Mouse (Mus musculus) limb, embryonic 15.5 days (tissue): Measurements from ENCODE around the gene Notum. TPM values are rescaled to one million over a fixed set of nuclear protein-coding genes. Genes with fewer than 3 reads are reported as not detected.

Experiments
- ATAC-seq: fragments of 200-750 bp; cut with Nextera tagmentation; 2 replicates; pipeline ENCODE4 v1.8.0; 2017; ENCODE audit warnings: low read depth, moderate TSS enrichment; ENCODE audit not compliant: insufficient number of reproducible peaks, low FRiP score, low TSS enrichment
- H3K27ac ChIP-seq: fragments of 300-500 bp; sonication (generic); 2 replicates; pipeline ENCODE4 v1.5.1; 2015; ENCODE audit warnings: moderate library complexity, mild to moderate bottlenecking, inconsistent platforms
- H3K27me3 ChIP-seq: fragments of 300-500 bp; sonication (generic); 2 replicates; pipeline ENCODE4 v1.6.1; 2015; ENCODE audit warnings: inconsistent platforms
- H3K36me3 ChIP-seq: fragments of 300-500 bp; sonication (generic); 2 replicates; pipeline ENCODE4 v1.6.1; 2015; ENCODE audit warnings: inconsistent platforms
- H3K4me1 ChIP-seq: fragments of 300-500 bp; sonication (generic); 2 replicates; pipeline ENCODE4 v1.6.1; 2015; ENCODE audit warnings: inconsistent platforms
- H3K4me2 ChIP-seq: fragments of 300-500 bp; sonication (generic); 2 replicates; pipeline ENCODE4 v1.6.1; 2015; ENCODE audit warnings: mild to moderate bottlenecking, inconsistent platforms
- H3K4me3 ChIP-seq: fragments of 300-500 bp; sonication (generic); 2 replicates; pipeline ENCODE4 v1.5.1; 2015; ENCODE audit warnings: mild to moderate bottlenecking, inconsistent platforms
- H3K9ac ChIP-seq: fragments of 300-500 bp; sonication (generic); 2 replicates; pipeline ENCODE4 v1.6.1; 2015; ENCODE audit warnings: inconsistent platforms
- H3K9me3 ChIP-seq: fragments of 300-500 bp; sonication (generic); 2 replicates; pipeline ENCODE4 v1.6.1; 2016; ENCODE audit warnings: inconsistent platforms
- WGBS: fragments of 180-500 bp; shearing (Covaris S2); methylation state at CpG from one replicate; pipeline ENCODE4 v1.1.7; 2015; 5-methylcytosine and 5-hydroxymethylcytosine counted together
- polyA plus RNA-seq: library from polyadenylated mRNA; unstranded; fragments of >200 nt; fragmentation: Nextera tagmentation; extraction: Ambion mirVana; gene quantifications from 2 replicates; pipeline ENCODE4 v1.2.1, GENCODE M21; 2015

Notum gene
- polyA plus RNA-seq, 1 experiment from 2014 or later: 5.4 TPM

DNA sequence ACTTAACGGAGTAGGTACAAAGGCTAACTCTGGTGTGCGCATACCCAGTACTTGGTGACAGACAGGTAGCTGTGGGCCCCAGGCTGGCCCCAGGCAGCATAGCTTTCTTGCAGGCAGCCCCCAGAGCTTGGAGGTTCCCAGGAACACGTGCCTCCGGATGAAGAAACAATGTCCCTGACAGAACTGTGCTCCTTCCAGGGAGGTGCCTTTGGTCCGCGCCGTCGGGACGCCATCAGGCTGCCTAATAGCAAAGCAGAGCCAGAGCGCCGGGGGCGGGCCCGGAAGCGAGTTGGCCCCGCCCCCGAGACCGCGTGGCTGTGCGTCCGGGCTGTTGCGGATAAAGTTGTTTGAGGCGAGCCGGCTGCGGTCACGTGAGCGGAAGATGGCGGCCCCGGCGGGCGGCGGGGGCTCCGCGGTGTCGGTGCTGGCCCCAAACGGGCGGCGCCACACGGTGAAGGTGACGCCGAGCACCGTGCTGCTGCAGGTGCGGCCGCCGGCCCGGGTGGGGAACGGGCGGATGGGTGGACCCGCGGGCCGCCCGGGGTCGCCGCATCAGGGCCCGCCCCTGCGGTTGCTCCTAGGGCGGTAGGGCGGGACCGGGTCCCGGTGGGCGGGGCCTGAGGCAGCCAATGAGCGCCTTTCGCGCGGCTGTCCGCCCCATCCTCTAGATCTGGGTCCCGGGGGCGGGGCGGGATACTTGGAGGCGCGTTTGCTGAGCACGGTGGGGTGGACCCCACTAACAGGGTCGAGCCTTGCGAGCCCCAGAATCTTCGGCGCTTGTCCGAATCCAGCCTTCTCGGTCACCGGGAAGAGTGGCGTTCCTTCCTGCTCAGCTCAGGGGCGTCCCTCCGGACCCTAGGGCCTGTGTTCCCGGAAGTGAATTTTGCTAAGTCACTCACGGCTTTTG, 12.0 kb upstream of the Notum start, which contains the start of gene Aspscr1:
TSS of gene Aspscr1 (plus strand) at position 287 of the 907 bp plus-strand sequence.
- Histone ChIP-seq H3K27me3 (no peaks in the 10 kb centered on the region), H3K27ac (peak within 1 kb of the TSS; percentile 94), H3K4me1 (peaks cover 14% of the 10 kb centered on the region), H3K9ac (peak within 1 kb of the TSS; percentile 62), H3K4me2 (peak within 1 kb of the TSS; percentile 77), H3K4me3 (peak within 1 kb of the TSS; percentile 90), H3K9me3 (no peaks in the 10 kb centered on the region), H3K36me3 (peaks cover 14% of the 10 kb centered on the region)
- ATAC-seq: peak; percentile 96
- WGBS: under 1% methylated on average over 83 of the region's 83 CpGs

DNA sequence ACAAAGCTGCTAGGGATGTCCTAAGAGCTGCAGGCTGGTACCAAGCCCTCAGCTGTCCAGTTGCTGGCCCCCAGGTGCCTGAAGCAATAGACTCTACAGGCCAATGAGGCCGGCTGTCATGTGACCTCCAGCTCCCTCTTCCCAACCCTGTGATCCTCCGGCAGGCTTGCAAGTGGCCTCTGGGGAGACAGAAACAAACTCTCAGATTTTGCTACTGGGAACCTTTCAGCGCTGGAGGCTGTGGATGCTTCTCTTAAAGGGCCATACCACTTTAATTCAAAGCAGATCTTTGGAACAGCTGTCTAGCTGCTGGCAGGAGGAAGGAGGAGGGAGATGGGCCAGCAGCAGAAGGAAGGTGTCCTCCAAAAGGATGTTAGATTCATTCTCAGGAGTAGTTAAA, 5.6 kb upstream of the Notum start:
- Histone ChIP-seq H3K9ac (no peak overlapping the region), H3K27ac (no peak overlapping the region), H3K9me3 (no peaks in the 10 kb centered on the region), H3K4me1 (peaks cover 12% of the 10 kb centered on the region), H3K36me3 (no peaks in the 10 kb centered on the region), H3K4me2 (no peak overlapping the region), H3K4me3 (no peak overlapping the region), H3K27me3 (peaks cover 22% of the 10 kb centered on the region)
- 0% methylated on average over 3 of the region's 3 CpGs for WGBS
- no peak for ATAC-seq

DNA sequence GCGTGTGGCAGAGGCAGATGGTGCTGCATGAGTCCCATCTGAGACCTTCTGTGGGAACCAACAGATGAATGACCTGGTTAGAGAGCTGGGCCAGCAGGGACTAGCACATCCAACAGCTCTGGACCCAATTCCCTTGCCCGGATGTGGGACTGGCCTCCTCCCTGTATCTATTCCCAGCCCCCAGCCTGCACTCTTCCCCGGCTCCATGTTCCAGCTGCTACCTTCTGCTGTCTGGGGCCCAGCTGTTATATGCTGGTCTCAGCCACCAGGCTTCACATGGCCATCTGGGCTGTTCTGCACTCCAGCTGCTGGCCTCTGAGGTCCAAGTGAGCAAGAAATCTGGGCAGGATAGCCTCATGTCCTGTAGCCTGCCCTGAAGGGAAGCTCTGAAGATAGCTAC, 4.4 kb upstream of the Notum start:
- no peak overlapping the region for H3K4me2 ChIP-seq
- no peaks in the 10 kb centered on the region for H3K36me3 ChIP-seq
- peaks cover 34% of the 10 kb centered on the region for H3K27me3 ChIP-seq
- H3K9me3 ChIP-seq: no peaks in the 10 kb centered on the region
- H3K9ac ChIP-seq: no peak overlapping the region
- H3K4me3 ChIP-seq: no peak overlapping the region
- no peak for ATAC-seq
- no peak overlapping the region for H3K27ac ChIP-seq
- 63% methylated on average over 3 of the region's 3 CpGs for WGBS
- peaks cover 21% of the 10 kb centered on the region for H3K4me1 ChIP-seq

DNA sequence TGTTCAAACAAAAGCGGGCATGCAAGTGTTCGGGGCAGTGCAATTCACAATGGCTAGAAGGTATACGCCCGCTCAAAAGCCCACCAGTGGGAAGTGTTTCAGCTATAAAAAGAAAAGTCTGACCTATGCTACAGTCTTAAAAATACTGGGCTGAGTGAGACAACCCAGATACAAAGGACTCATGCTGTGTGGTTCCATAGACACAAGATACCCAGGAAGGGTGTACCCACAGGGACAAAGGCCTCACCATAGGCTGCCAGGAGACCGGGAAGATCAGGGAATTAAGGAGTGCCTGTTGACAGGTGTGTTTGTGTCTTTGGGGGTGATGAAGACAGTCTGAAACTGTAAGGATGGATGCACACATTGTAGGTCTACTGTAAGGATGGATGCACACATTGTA, 2.7 kb upstream of the Notum start:
- Histone ChIP-seq H3K4me3 (no peak overlapping the region), H3K36me3 (no peaks in the 10 kb centered on the region), H3K4me1 (peaks cover 37% of the 10 kb centered on the region), H3K27ac (no peak overlapping the region), H3K9ac (no peak overlapping the region), H3K27me3 (peaks cover 51% of the 10 kb centered on the region), H3K9me3 (no peaks in the 10 kb centered on the region), H3K4me2 (no peak overlapping the region)
- WGBS: 90% methylated on average over 5 of the region's 5 CpGs
- no peak for ATAC-seq

DNA sequence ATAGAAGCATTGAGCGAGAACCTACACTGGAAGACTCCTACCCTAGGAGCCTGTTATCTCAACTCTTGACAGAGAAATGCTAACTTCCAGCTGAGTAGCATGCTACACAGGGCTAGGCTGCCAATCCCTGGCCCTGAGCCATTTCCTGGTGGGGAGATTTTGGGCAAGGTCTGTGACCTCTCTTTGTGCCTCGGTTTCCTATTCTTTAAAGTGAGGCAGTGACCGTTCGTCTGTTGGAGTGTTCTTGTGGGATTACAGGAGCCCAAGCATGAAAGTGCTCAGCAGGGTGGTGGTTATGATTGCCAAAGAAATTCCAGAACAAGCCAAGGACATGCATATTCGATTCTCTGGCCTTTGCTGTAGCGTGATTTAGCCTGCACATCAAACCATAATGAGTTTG, 1.8 kb upstream of the Notum start:
- H3K4me2 ChIP-seq: no peak overlapping the region
- H3K27me3 ChIP-seq: peaks cover 61% of the 10 kb centered on the region
- H3K4me1 ChIP-seq: peaks cover 37% of the 10 kb centered on the region
- no peak overlapping the region for H3K9ac ChIP-seq
- H3K4me3 ChIP-seq: no peak overlapping the region
- no peaks in the 10 kb centered on the region for H3K36me3 ChIP-seq
- WGBS: 73% methylated on average over 6 of the region's 6 CpGs
- H3K27ac ChIP-seq: no peak overlapping the region
- ATAC-seq: no peak
- no peaks in the 10 kb centered on the region for H3K9me3 ChIP-seq

DNA sequence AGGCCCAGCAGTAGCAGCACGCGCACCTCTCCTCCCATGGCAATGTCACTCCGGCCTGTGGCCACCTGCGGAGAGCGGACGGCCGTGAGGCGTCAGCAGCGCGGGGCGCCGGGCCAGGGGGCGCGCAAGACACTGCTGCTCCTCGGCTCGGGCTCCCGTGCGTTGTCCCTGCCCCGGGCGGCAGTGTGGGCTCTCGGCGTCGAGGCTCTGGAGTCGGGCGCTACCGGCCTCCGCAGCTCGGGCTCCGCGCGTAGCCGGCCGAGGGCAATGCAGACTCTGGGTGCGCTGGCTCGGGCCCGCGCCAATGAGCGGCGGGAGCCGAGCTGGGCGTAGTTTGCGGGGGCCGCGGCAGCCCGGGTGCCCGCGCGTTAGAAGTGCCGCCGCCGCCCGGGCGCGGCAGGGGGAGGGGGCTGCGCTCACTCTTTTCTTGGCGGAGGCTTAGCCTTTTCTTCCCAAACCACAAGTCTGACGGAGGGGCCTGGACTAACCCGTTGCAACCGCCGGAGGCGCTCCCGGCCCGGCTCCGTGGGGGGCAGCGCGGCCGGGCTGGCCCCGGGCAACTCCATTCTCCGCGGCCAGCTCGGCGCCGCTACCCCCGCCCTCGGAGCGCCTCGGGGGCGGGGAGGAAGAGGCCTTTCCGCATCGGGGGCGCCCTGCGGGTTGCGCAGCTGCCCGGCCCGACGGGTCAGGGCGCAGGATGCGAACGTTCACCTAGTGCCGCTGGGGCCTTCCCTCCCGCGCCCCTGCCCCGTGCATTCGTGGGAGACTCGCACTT, 487 bp downstream of the Notum start:
- peak overlapping the region; percentile 91 for H3K4me2 ChIP-seq
- H3K27ac ChIP-seq: no peak overlapping the region
- peaks cover 74% of the 10 kb centered on the region for H3K27me3 ChIP-seq
- ATAC-seq: no peak
- 0% methylated on average over 68 of the region's 95 CpGs for WGBS
- H3K4me3 ChIP-seq: peak overlapping the region; percentile 48
- H3K9ac ChIP-seq: peak overlapping the region; percentile 26; the same call in 1 of the 2 replicates
- H3K4me1 ChIP-seq: peaks cover 26% of the 10 kb centered on the region
- no peaks in the 10 kb centered on the region for H3K9me3 ChIP-seq
- H3K36me3 ChIP-seq: no peaks in the 10 kb centered on the region

DNA sequence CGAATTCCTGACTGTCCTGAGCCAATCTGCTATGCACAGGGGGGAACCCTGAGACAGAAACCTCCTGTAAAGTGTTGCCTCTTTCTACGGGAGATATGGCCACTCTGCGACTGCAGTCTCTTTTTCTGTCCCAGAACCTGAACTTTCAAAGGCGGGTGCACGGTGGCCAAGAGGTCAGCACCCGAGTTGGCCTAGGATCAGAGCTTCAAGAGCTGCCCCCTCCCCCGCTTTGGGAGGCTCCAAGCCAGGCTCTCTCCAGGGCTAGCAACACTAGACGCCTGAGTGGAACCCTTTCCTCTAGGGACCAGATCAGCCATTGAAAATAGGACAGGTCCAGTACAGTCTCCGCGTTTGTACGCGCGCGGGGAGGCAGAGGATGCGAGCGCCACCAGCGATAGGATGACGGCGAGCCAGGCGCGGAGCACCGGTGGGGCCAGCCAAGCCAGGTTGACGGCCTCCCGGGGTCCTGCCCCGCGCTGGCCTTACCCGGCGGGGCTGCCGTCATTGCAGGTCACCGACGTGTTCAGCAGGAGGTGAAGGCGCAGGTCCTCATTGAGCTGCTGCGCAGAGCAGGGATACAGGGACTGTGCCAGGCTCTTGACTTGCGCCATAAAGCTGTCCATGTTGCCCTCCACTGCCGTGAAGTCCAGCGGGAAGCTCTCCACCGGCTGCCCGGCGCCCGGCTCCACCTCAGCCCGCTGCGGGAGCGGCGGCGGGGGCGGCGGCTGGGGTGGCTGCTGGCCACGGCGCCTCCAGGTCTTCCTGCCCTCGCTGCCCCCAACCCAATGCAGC, 1.3 kb downstream of the Notum start:
- Histone ChIP-seq H3K27ac (no peak overlapping the region), H3K9ac (peak overlapping the region; percentile 26; the same call in 1 of the 2 replicates), H3K4me1 (peaks cover 25% of the 10 kb centered on the region), H3K4me3 (peak overlapping the region; percentile 48), H3K9me3 (no peaks in the 10 kb centered on the region), H3K27me3 (peaks cover 74% of the 10 kb centered on the region), H3K4me2 (peak overlapping the region; percentile 91), H3K36me3 (no peaks in the 10 kb centered on the region)
- ATAC-seq: no peak
- 1% methylated on average over 50 of the region's 50 CpGs for WGBS

DNA sequence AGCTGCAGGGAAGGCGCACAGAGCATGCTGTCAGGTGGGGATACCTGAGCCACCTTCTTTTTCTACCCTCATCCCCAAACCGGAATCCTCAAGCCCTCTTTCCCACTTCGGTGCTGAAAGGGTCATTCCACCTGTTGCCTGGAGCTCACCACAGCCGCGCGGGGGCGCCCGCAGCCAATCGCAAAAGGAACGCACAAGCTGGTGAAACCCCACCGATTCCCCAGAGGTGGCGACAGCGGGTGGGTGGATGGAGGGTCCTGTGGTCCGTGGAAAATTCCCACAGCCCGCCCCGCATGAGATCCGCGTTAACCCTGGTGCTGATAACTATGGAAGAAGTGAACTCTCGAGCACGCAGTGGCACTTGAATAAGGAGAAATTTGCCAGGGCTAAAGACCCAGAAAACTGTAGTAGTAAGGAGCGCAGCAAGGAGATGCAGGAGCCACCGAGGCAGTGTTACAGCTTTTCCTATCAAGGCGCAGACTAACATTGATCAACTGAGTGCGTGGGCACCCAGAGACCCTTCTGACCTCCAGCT, 2.0 kb downstream of the Notum start:
- Histone ChIP-seq H3K4me2 (peak overlapping the region; percentile 91), H3K4me3 (peak overlapping the region; percentile 48), H3K9ac (no peak overlapping the region), H3K27me3 (peaks cover 74% of the 10 kb centered on the region), H3K4me1 (peaks cover 25% of the 10 kb centered on the region), H3K9me3 (no peaks in the 10 kb centered on the region), H3K36me3 (no peaks in the 10 kb centered on the region), H3K27ac (no peak overlapping the region)
- ATAC-seq: no peak
- WGBS: 4% methylated on average over 24 of the region's 24 CpGs

DNA sequence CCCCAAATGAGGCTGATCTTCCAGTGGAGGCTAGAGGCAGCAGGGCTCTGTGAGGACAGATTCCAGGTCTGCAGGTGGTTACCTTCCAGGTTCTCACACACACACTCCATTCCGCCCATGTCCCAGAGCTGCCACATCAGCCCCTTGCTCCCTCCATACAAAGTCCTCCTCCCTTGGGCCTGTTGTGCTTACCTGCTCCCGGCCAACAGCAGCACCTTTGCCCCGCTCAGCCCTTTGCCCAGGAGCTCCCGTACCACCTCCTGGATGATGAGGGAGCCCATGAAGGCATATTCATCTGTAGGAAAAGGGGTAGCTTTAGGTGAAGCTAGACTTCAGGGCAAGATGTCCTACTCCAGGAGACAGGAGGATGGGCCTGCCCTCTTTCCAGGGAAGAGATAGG, 3.7 kb downstream of the Notum start:
- no peak overlapping the region for H3K9ac ChIP-seq
- WGBS: 81% methylated on average over 4 of the region's 4 CpGs
- H3K27ac ChIP-seq: no peak overlapping the region
- no peak overlapping the region for H3K4me2 ChIP-seq
- no peaks in the 10 kb centered on the region for H3K36me3 ChIP-seq
- H3K4me3 ChIP-seq: no peak overlapping the region
- no peak for ATAC-seq
- H3K4me1 ChIP-seq: peaks cover 25% of the 10 kb centered on the region
- H3K27me3 ChIP-seq: peaks cover 59% of the 10 kb centered on the region
- no peaks in the 10 kb centered on the region for H3K9me3 ChIP-seq

DNA sequence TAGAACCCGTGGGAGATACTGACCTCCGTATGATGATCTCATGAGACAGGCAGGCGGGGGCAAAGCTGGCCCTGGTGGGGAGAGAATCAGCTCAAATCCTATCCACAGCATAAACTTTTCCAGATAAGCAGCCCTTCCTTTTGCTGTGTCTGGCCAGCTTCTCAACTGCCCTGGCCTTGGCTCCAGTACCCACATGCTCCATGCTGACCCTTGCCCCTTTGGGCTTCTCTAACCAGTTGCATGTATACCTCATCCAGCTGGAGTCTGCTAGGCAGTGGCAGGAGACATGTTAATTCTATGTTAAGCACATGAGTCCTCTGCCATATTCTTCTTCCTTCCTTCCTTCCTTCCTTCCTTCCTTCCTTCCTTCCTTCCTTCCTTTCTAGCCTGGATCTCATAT, 6.2 kb downstream of the Notum start:
- no peaks in the 10 kb centered on the region for H3K36me3 ChIP-seq
- H3K4me3 ChIP-seq: no peak overlapping the region
- H3K4me2 ChIP-seq: no peak overlapping the region
- WGBS: 70% methylated on average over 3 of the region's 3 CpGs
- H3K9me3 ChIP-seq: no peaks in the 10 kb centered on the region
- H3K27me3 ChIP-seq: peaks cover 33% of the 10 kb centered on the region
- no peak overlapping the region for H3K27ac ChIP-seq
- H3K9ac ChIP-seq: no peak overlapping the region
- no peak for ATAC-seq
- peaks cover 9% of the 10 kb centered on the region for H3K4me1 ChIP-seq

DNA sequence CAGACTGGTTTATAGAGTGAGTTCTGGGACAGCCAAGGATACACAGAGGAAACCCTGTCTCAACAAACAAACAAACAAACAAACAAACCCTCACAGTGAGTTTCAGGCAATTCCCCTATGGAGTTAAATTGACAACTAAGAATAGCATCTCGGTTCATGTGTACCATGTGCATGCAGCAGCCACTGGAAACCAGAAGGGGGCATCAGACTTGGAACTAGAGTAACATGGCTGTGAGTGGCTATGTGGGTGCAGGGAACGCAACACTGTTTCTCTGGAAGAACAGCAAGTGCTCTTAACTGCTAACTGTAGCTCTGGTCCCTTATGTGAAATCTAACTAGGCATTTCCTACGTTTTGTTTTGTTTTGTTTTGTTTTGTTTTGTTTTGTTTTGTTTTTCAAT, 9.1 kb downstream of the Notum start:
- 77% methylated on average over 3 of the region's 3 CpGs for WGBS
- H3K9me3 ChIP-seq: no peaks in the 10 kb centered on the region
- no peak overlapping the region for H3K9ac ChIP-seq
- ATAC-seq: no peak
- H3K27ac ChIP-seq: no peak overlapping the region
- peaks cover 7% of the 10 kb centered on the region for H3K4me1 ChIP-seq
- no peaks in the 10 kb centered on the region for H3K36me3 ChIP-seq
- H3K27me3 ChIP-seq: peaks cover 19% of the 10 kb centered on the region
- H3K4me3 ChIP-seq: no peak overlapping the region
- H3K4me2 ChIP-seq: no peak overlapping the region
